Mouse (Mus musculus) ZHBTc4 (cell line): ENCODE measurements around the gene Tmod4.

ENCODE experiments used
- DNase-seq: peaks from one replicate; pipeline ENCODE4 v3.0.0-alpha.2; 2011; ENCODE audit warnings: low read depth, low spot score

Tmod4 gene

GRCm38 (mm10) chr3:95173256-95173949, 49.1 kb downstream of the Tmod4 start:
- peak; percentile 58 for DNase-seq

DNA sequence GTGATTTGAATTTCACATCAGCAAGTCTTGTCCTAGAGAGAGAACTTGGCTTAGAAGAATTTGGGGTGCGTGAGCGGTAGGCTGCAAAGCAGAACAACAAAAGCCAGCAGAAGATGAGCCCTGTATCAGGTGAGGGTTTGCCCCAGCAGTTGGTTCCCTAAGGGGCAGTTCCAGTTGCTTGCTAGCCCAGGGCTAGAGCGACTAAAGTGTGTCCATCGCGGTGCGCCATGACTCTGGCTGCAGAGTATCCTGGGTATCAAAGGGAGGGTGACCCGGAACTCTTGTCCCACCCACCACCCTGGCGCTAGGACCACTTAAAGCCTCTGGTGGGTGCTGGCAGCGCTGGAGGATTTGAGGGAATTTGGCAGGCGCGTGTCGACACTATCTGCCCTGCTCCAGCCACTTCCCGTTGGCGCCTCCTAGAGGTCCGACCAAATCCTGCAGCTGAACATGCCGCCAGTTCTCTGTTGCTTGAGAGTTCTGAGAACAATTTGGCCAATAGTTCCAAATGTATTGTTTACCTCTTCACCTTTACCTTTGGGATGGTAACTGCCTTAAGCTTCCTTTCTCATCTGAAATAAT, 49.8 kb downstream of the Tmod4 start:
- DNase-seq = peak; percentile 92

GRCm38 (mm10) chr3:95176500-95176899, 52.2 kb downstream of the Tmod4 start:
- peak; percentile 82 for DNase-seq

- DNase-seq = peak; percentile 23
Measured at GRCm38 (mm10) chr3:95177583-95177982, 53.3 kb downstream of the Tmod4 start.
